Mouse (Mus musculus): ENCODE measurements around the gene Exoc4. TPM values are rescaled to one million over a fixed set of nuclear protein-coding genes. Genes with fewer than 3 reads are reported as not detected.

The Exoc4 gene
- polyA plus RNA-seq, 1 experiment, result 7.7 TPM

DNA sequence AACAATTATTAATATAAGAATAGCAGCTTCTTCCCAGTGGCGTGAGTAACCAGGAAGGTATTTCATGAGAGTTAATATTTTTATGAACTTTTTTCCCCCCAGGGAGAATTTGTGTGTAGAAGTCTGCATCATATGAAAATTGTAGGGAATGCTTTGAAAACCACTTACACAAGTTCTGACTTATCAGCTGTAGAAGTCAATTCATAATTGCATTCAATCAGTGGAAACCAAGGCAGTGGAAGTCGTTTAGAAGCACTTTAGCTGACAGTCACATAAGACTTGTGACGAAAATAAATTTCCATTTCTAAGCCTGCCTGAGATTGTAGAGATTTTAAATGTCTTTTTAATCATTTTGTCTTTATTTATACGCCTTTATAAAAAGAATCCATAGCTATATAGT, 35.1 kb downstream of the Exoc4 start:
- no peak for TF ChIP-seq GATA1 (IDR thresholded peaks at IDR 0.05; ENCODE audit: low read length)

DNA sequence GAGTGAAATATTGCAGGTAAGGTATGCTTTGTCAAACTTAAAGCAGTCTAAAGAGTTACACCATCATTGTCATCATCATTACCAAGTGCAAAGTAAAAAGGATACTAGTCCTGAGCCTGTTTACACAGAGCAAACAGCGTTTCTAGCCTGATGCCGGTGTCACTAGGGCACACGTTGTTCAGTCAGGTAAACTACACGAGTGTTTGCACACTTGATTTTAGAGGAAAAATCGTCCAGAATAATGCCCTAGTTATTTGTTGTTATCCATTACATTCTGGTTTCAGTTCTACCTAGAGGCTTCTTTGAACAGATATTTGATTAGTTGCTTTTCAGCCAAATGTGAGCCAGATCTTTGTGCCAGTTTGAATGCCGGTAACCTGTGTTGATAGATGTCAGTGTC, 37.5 kb downstream of the Exoc4 start:
- no peak for TF ChIP-seq GATA1 (IDR thresholded peaks at IDR 0.05; ENCODE audit: low read length)

DNA sequence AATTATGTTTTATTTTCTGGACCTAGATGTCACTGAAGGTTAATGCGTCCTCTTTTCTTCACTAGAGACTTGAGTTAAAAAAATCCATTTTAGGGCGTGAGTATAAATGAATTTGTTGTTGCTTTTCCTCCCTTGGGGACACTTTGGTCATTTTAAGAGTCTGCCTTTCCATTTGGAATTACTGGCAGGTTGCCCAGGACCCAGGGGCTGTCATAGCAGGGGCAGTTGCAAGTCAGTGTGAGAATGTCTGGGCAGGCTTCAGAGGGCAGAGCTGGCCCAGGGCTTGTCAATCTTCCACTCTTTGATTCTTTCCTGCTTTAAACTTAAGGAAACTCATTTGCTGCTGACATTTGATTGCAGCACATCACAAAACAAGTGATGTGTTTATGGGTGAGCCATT, 45.7 kb downstream of the Exoc4 start:
- TF ChIP-seq GATA1 (IDR thresholded peaks at IDR 0.05; ENCODE audit: low read length), result no peak

DNA sequence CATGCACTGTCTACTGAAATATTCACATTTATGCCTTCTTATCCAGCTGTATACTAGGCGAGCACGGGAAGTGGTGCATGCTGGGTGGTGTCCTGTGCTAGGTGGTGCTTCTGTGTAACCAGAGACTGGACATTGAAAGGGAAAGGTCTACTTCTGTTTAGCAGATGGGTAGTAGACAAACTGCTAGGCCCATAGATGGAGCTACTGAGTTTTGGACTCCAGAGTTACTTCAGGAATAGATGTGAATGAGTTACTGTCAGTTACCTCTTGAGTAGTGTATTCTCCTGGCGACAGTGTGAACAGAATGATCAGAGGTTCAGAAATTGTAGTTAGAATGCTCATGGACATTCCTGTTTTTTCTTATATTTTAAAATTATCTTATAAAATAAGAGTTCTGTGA, 48.7 kb downstream of the Exoc4 start:
- TF ChIP-seq GATA1 (IDR thresholded peaks at IDR 0.05; ENCODE audit: low read length), result no peak

DNA sequence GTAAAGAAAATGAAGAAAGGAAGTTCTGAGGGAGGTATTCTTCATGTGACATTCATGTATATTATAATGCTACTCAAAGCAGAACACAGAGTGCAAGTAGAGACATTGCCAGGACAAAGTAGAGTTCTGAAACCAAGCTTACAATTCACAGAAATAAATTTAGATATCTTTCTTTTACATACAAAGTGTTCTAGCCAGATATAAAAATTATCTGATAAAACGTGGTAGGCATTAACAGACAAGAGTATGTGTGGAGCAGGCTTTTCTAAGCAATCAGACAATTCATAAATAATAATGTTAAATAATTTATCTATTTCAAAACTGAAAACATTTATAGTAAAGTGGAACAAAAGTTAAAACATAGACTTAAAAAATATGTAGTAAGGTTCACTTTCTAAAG, 49.9 kb downstream of the Exoc4 start:
- no peak for TF ChIP-seq GATA1 (IDR thresholded peaks at IDR 0.05; ENCODE audit: low read length)

DNA sequence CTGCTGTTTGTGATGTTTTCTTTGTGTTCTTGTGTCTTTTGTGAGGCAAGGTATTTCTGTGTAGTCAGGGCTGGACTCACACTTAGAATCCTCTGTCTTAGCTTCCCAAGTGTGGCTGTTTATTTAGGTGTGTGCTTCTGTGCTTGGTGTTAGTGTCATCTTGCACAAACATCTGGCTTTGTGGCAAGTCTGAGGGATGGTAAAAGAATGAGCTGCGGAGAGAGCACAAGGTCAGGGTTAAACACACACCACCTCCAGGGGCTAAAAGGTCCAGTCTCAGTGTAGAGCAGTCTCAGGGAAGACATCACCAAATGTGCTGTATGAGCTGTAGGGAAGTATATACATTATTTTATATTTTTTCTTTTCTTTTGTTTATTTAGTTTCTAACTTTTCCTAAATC, 57.1 kb downstream of the Exoc4 start:
- TF ChIP-seq GATA1 (IDR thresholded peaks at IDR 0.05; ENCODE audit: low read length), result no peak

DNA sequence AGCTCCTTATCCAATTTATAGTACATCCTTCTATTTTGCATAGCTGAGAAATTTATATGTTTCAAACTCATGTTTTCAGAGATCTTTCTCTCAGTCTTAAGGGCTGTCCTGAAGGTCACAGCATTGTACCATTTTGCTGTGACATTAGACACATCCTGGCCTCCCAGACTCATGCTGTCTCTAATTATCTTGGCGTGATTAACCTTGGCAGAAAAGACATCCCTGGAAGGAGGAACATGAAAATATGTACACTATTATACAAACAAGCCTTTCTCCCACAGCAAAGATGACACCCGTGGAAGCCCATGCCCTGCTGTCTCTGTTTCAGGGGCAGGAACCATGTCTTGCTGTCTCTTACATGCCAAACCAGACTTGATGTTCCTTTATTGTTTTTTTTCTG, 59.8 kb downstream of the Exoc4 start:
- TF ChIP-seq GATA1 (IDR thresholded peaks at IDR 0.05; ENCODE audit: low read length), result no peak

DNA sequence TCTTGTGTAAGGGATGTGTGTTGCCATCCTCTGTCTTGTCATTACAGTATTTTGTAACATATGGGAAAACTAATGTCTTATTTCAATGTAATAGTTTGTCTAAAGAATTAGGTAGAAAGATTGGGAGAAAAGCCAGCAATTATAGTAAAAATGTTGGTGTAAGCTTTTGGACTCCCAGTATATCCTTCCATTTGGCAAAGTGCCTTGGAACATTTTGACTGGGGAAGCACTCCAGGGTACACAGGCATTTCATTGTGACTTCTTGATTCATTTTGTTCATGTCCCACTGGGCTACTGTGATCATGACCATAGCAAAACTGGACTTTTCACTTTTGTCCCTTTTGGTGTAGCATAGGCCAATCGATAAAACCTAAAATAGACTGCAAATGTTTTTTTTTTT, 61.6 kb downstream of the Exoc4 start:
- no peak for TF ChIP-seq GATA1 (IDR thresholded peaks at IDR 0.05; ENCODE audit: low read length)

DNA sequence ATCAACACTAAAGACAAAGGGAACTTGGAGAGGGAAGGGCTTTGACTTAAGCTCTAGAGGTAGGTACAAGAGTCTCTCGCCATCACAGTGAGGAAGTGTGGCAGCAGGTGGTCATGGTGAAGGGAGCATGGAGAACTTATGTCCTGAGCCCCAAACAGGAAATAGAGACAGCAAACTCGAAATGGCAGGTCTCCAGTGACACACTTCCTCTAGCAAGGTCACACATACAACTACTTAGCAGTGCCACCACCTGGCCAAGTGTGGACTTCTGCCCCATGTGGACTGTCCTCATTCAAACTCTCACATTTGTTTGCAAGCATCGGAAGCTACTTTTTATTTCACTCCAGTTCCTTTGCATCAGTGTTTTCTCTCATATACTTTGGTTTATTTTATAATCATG, 74.0 kb downstream of the Exoc4 start:
- no peak for TF ChIP-seq GATA1 (IDR thresholded peaks at IDR 0.05; ENCODE audit: low read length)

DNA sequence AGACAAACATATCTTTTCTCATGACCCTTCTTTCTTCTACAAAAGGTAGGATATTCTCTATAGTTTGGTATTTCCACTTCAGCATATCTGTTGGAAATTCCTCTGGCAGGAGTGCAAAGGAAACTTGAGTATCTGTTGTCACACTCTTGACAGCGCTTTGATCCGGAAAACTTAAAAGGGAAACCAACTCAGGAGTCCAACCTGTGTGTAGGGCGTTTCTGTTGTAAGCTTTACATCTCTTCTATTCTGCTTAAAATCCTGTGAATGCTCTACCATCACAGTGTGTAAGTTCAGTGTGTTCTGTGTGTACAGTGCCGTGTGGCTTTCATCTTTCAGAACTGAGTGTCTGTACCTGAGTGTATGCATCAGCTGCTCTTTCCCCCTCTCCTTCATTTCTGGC, 74.5 kb downstream of the Exoc4 start:
- TF ChIP-seq GATA1 (IDR thresholded peaks at IDR 0.05; ENCODE audit: low read length), result no peak

DNA sequence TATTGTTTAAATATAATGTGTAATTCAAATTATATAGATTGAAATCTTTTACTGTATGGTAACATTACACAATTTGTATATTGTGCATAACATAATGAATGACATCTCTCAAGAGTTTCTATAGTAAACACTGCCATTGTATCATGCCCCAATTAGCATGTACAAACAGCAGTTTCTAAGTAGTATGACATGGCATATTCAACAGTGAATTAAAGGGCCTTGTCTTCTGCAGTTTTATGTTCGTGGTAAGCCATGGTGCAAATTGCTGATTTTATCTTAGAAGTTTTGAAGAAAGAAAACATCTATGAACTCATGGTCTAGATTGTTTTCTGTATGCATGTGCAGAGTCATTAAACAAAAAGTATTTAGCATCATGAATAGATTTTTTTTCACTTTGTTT, 79.4 kb downstream of the Exoc4 start:
- no peak for TF ChIP-seq GATA1 (IDR thresholded peaks at IDR 0.05; ENCODE audit: low read length)

DNA sequence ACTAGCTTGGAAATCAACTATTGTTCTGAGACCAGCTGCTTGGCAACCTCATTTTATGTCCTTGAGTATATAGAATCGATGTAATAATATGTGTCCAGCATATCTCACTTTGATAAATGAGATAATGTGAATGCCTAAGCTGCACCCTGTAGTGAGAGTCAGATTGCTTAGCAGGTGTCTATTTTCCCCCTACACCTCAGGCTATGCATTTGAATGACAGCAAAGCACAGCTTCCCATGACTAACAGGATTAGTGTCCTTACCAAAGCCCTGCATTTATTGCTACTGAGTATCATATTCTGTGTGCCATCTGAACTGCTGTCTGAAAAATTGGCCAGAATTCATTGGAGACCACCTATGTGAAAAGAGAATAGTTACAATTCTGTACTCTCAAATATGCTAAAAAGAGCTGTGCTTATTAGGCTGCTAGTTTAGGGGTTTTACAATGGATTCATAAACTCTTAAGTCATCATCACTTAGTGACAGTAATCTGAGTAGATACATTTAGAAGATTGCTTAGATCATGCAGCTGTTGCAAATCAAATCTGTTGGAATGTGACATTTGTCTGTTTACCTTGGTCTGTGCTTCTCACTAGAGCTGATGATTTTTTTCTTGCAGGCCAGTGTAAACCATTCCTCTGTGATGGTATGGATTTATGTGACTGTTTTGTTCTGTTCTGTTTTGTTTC, 98.3 kb downstream of the Exoc4 start:
- TF ChIP-seq GATA1 (IDR thresholded peaks at IDR 0.05; ENCODE audit: low read length), result no peak

DNA sequence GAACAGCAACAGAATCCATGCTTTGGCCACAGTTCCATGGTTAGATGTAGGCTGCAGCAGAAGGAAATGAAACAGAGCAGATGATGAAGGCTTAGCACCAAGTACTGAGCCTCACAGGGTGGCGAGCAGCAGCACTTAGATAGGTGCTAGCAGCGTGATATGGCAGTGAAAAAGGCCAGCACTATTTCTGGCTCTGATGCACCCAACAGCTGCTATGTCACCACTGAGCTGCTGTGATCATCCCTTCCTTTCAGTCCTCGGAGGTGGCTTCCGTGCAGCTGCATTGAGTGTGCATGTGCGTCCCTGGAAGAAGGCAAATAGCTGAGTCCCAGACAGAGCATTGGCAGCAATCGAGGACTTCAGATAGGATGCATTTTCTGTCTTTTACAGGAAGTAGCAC, 112.7 kb downstream of the Exoc4 start:
- TF ChIP-seq GATA1 (IDR thresholded peaks at IDR 0.05; ENCODE audit: low read length), result no peak

DNA sequence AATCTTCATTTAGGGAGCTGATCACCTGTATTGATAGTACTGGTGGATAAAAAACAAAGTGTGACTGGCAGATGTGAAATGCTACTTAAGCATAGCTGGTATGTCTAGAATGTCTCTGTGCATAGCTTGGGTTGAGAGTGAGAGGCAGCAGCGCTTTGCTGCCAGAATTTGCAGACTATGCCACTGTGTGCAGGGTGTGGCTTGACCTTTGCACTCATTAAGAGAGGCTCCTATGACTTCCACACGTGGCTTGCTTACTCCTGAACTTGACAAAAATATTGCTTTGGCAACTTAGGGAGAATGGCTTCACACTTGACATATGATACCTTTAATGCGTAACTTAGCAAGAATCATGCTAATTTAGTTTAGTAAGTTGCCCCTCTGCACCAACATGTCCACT, 131.6 kb downstream of the Exoc4 start:
- TF ChIP-seq GATA1 (IDR thresholded peaks at IDR 0.05; ENCODE audit: low read length), result no peak

DNA sequence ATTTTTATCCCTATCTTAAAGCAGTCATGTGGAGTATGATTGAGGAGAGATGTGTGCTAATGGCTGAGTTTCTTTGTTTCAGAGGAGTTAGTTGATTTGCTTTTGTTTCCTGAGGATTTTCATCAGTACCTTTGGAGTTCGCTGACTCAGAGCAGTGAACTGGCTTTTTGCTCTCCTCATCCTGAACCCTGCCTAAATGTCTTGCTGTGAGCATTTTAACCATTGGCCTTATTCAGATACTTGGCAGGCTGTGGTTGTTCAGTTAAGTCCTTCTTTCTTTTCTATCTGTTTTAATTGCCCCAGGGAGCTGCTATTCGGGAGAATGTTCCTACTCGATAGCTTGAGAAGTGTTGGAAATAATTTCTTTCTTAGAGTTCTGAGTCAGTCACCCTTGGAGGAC, 133.3 kb downstream of the Exoc4 start:
- no peak for TF ChIP-seq GATA1 (IDR thresholded peaks at IDR 0.05; ENCODE audit: low read length)

DNA sequence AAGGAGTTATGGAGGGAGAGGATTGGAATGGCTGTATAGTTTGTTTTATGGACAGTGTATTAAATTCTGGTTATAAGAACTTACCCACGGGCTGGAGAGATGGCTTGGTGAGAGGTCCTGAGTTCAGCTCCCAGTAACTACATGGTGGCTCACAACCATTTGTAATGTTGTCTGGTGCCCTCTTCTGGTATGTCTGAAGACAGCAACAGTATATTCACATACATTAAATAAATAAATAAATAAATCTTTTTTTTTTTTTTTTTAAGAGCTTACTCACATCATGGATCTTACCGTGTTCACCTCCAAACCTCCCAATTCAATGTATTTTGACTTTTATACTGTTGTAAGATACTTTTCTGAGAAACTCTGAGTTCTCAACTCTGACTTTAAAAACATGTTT, 143.1 kb downstream of the Exoc4 start:
- no peak for TF ChIP-seq GATA1 (IDR thresholded peaks at IDR 0.05; ENCODE audit: low read length)

DNA sequence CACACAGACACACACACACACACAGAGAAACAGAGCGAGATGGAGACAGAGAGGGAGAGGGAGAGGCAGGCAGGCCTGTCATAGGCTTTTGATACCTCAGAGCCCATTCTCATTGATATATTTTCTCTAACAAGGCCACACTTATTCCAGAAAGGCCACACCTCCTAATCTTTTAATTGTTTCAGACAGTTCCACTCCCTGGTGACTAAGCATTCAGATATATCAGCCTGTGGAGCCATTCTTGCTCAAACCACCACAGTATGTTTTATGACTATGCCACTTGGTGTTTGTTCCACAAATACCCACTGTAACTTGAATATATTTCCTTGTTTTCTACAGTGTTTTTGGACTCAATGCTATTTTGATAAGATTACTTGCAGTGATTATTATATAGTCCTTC, 150.6 kb downstream of the Exoc4 start:
- TF ChIP-seq GATA1 (IDR thresholded peaks at IDR 0.05; ENCODE audit: low read length), result no peak

DNA sequence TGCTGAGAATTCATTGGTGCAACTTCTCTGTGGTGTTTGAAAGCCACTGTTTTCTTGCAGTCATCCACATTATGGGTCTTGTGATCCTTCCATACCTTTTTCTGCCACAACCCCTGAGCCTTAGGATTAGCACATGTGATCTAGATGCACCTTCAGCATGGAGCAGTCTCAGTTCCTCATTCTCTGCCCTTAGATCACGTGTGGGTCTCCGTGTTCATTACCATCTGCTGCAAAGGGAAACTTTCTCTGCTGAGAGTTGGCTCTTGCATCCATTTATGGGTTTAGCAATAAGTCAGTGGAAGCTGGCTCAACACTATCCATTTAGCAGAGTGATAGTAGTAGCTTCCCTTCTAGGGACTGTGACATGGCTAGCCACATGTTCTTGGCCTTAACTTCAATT, 152.3 kb downstream of the Exoc4 start:
- no peak for TF ChIP-seq GATA1 (IDR thresholded peaks at IDR 0.05; ENCODE audit: low read length)

Data from G1E-ER4 (cell line).